Mouse (Mus musculus): Measurements from ENCODE around the gene Olfr1375.
"Not testable (repeated sequence)": the region's sequence is repeated elsewhere in the genome, so short reads cannot be mapped to it uniquely, and the experiment has no call there.

The Olfr1375 gene

GRCm38 (mm10) chr11:51047809-51048208 lies at the start of gene Olfr1375:
Olfr1375 (plus strand) TSS chr11:51048109.
- not testable (repeated sequence) for DNase-seq

GRCm38 (mm10) chr11:51003296-51003695 lies 44.6 kb upstream of the Olfr1375 start, which contains the start of gene Olfr51:
Olfr51 (plus strand) TSS chr11:51003596.
- DNase-seq = no peak

- peak; percentile 41 to 49 for DNase-seq
Measured at GRCm38 (mm10) chr11:51011821-51012220, 36.1 kb upstream of the Olfr1375 start.

GRCm38 (mm10) chr11:51013936-51014335 lies 34.0 kb upstream of the Olfr1375 start, which contains the start of gene Olfr54:
Olfr54 (plus strand) TSS chr11:51014236.
- no peak for DNase-seq

- no peak for DNase-seq
Measured at GRCm38 (mm10) chr11:51016341-51016740, 31.6 kb upstream of the Olfr1375 start.

GRCm38 (mm10) chr11:51026811-51027210 lies 21.1 kb upstream of the Olfr1375 start:
- DNase-seq = peak in 1 of 2 experiments; percentile 19

GRCm38 (mm10) chr11:51029381-51029780 lies 18.5 kb upstream of the Olfr1375 start:
- DNase-seq = peak; percentile 24 to 62

- peak in 1 of 2 experiments; percentile 43 for DNase-seq
Measured at GRCm38 (mm10) chr11:51030225-51030624, 17.7 kb upstream of the Olfr1375 start.

- no peak for DNase-seq
Measured at GRCm38 (mm10) chr11:51032851-51033250, 15.1 kb upstream of the Olfr1375 start.

GRCm38 (mm10) chr11:51034141-51034540 lies 13.8 kb upstream of the Olfr1375 start:
- DNase-seq = not testable (repeated sequence)

- peak; percentile 22 to 51 for DNase-seq
Measured at GRCm38 (mm10) chr11:51035951-51036350, 12.0 kb upstream of the Olfr1375 start.

- not testable (repeated sequence) for DNase-seq
Measured at GRCm38 (mm10) chr11:51044776-51045175, 3.1 kb upstream of the Olfr1375 start.

- no peak for DNase-seq
Measured at GRCm38 (mm10) chr11:51051678-51052077, 3.8 kb downstream of the Olfr1375 start.

GRCm38 (mm10) chr11:51053230-51053629 lies 5.3 kb downstream of the Olfr1375 start:
- DNase-seq = no peak

GRCm38 (mm10) chr11:51059151-51059571 lies 11.3 kb downstream of the Olfr1375 start, which contains the start of gene Zfp354a:
Zfp354a (plus strand) TSS chr11:51059257.
- DNase-seq = peak; percentile 77 to 81

- DNase-seq = no peak
Measured at GRCm38 (mm10) chr11:51059640-51060039, 11.7 kb downstream of the Olfr1375 start.

GRCm38 (mm10) chr11:51060981-51061380 lies 13.1 kb downstream of the Olfr1375 start:
- peak; percentile 74 to 77 for DNase-seq

- no peak for DNase-seq
Measured at GRCm38 (mm10) chr11:51063276-51063675, 15.4 kb downstream of the Olfr1375 start.

GRCm38 (mm10) chr11:51063841-51064240 lies 15.9 kb downstream of the Olfr1375 start:
- no peak for DNase-seq

- DNase-seq = peak; percentile 8 to 17
Measured at GRCm38 (mm10) chr11:51084527-51084926, 36.6 kb downstream of the Olfr1375 start.

GRCm38 (mm10) chr11:51085269-51085668 lies 37.4 kb downstream of the Olfr1375 start:
- no peak for DNase-seq

Data from kidney, adult 8-10 months (tissue).